Mouse (Mus musculus) forebrain, postnatal 0 days (tissue): ENCODE results near the gene Zfp768. TPM values are rescaled to one million over a fixed set of nuclear protein-coding genes. Genes with fewer than 3 reads are reported as not detected.
"Not testable (repeated sequence)": the region's sequence is repeated elsewhere in the genome, so short reads cannot be mapped to it uniquely, and the experiment has no call there.

Experiments
- ATAC-seq: fragments of 200-750 bp; cut with Nextera tagmentation; 2 replicates; pipeline ENCODE4 v1.8.0; 2017; ENCODE audit warnings: mild to moderate bottlenecking, moderate library complexity
- DNase-seq: peaks from one replicate; pipeline ENCODE4 v3.0.0-alpha.2; 2015
- H3K27ac ChIP-seq: fragments of 300-500 bp; sonication (generic); 2 replicates; pipeline ENCODE4 v1.5.1; 2014; ENCODE audit warnings: low read depth, mild to moderate bottlenecking, antibody characterized with exemption, low read length, moderate library complexity, mixed read lengths
- H3K27me3 ChIP-seq: fragments of 300-500 bp; sonication (generic); 2 replicates; pipeline ENCODE4 v1.6.1; 2014; ENCODE audit warnings: mild to moderate bottlenecking, low read length, mixed read lengths; ENCODE audit not compliant: insufficient read depth
- H3K36me3 ChIP-seq: fragments of 300-500 bp; sonication (generic); 2 replicates; pipeline ENCODE4 v1.6.1; 2014; ENCODE audit warnings: mild to moderate bottlenecking, moderate library complexity; ENCODE audit not compliant: insufficient read depth
- H3K4me1 ChIP-seq: fragments of 300-500 bp; sonication (generic); 2 replicates; pipeline ENCODE4 v1.6.1; 2014; ENCODE audit warnings: antibody characterized with exemption; ENCODE audit not compliant: insufficient read depth
- H3K4me2 ChIP-seq: fragments of 300-500 bp; sonication (generic); 2 replicates; pipeline ENCODE4 v1.6.1; 2014; ENCODE audit warnings: low read depth, mild to moderate bottlenecking, moderate library complexity
- H3K4me3 ChIP-seq: fragments of 300-500 bp; sonication (generic); 2 replicates; pipeline ENCODE4 v1.5.1; 2014; ENCODE audit warnings: low read depth, low read length, mixed read lengths
- H3K9ac ChIP-seq: fragments of 300-500 bp; sonication (generic); 2 replicates; pipeline ENCODE4 v1.6.1; 2014; ENCODE audit warnings: mild to moderate bottlenecking
- H3K9me3 ChIP-seq: fragments of 300-500 bp; sonication (generic); 2 replicates; pipeline ENCODE4 v1.6.1; 2016; ENCODE audit warnings: low read length
- CTCF ChIP-seq: sonication (generic); IDR thresholded peaks from 2 replicates; pipeline ENCODE4 v1.5.1; 2016; ENCODE audit warnings: antibody characterized with exemption, control low read depth, low read depth
- WGBS: fragments of 180-500 bp; shearing (Covaris S2); extraction: QIAGEN DNeasy Blood & Tissue Kit; methylation state at CpG from one replicate; pipeline ENCODE4 v1.1.7; 2014; 5-methylcytosine and 5-hydroxymethylcytosine counted together
- polyA plus RNA-seq: library from polyadenylated mRNA; unstranded; fragments of >200 nt; fragmentation: Nextera tagmentation; extraction: Ambion mirVana; gene quantifications from 2 replicates; pipeline ENCODE4 v1.2.1, GENCODE M21; 2015
- total RNA-seq: library from RNA; depleted of rRNA; stranded (reverse); fragments of >200 nt; gene quantifications from 2 replicates; pipeline ENCODE4 v1.2.3, GENCODE M21; 2014; rRNA removed

Gene Zfp768
- 29.5 and 31.7 TPM in 2 replicates for total RNA-seq
- polyA plus RNA-seq: 9.8 and 10.0 TPM in 2 replicates

- peak within 1 kb of the TSS; percentile 94 for H3K27ac ChIP-seq
- 0 out of 2 replicates have a peak, but pooled peaks cover 5% of the 10 kb centered on the region for H3K4me1 ChIP-seq
- H3K27me3 ChIP-seq: no peaks in the 10 kb centered on the region
- H3K36me3 ChIP-seq: peaks cover 15% of the 10 kb centered on the region
- H3K4me3 ChIP-seq: peak within 1 kb of the TSS; percentile 91
- WGBS: 3% methylated on average over 69 of the region's 76 CpGs
- peak within 1 kb of the TSS; percentile 62 for H3K4me2 ChIP-seq
- peak; percentile 94 for DNase-seq
- peak; percentile 94 for ATAC-seq
- H3K9ac ChIP-seq: peak within 1 kb of the TSS; percentile 93
- H3K9me3 ChIP-seq: no peaks in the 10 kb centered on the region
- TF ChIP-seq CTCF: no peak
Measured at GRCm38 (mm10) chr7:127345512-127346325, at the start of gene Zfp768. Zfp768 (minus strand) TSS chr7:127345589.

- no peak for TF ChIP-seq CTCF
- peaks cover 10% of the 10 kb centered on the region; the same call in 1 of the 2 replicates for H3K4me1 ChIP-seq
- H3K4me2 ChIP-seq: peak overlapping the region; percentile 80
- H3K27me3 ChIP-seq: no peaks in the 10 kb centered on the region
- DNase-seq: no peak
- H3K36me3 ChIP-seq: peaks cover 4% of the 10 kb centered on the region; the same call in 1 of the 2 replicates
- H3K4me3 ChIP-seq: peak overlapping the region; percentile 54
- 15% methylated on average over 7 of the region's 7 CpGs for WGBS
- no peak for ATAC-seq
- H3K27ac ChIP-seq: peak overlapping the region; percentile 83
- peak overlapping the region; percentile 87 for H3K9ac ChIP-seq
- no peaks in the 10 kb centered on the region for H3K9me3 ChIP-seq
Measured at GRCm38 (mm10) chr7:127393944-127394333, 48.5 kb upstream of the Zfp768 start.

DNA sequence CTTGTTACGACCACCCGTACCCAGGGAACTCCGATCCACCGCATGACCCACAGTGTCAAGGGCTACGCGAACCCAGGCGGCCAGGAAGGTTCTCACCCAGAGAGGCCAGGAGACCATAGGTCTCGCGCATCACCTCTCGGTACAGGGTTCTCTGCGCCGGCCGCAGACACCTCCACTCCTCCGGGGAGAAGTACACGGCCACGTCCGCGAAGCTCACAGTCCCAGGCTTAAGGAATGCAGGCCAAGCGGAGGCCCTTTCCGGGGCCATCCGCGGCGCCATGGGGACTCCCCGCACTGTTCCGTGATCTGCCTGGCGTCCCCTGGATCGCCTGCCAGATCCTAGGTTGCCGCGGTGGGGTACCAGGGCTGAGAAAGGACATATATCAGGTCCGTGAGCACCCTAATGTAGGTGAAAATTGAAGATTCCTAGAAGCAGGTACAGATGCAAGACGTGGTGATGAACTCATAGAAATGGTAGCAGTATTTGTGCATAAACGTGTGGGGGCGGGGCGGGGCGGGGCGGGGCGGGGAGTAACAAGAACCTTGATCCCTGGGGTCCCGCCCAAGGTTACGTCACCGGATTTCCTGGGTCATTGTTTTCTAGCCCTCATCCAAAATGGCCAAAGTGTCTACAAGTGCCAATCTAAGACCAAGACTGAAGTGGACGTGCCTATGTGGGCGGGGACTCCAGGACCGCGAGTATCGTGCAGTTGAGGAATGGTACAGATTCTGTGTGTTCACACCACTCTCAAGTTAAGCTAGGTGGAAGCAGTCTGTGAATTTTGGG is 48.0 kb upstream of the Zfp768 start, which contains the start of gene E430018J23Rik:
E430018J23Rik (minus strand) TSS at position 473 of the 787 bp plus-strand sequence.
- H3K27ac ChIP-seq: peak within 1 kb of the TSS; percentile 83
- peak; percentile 92 for ATAC-seq
- H3K4me2 ChIP-seq: peak within 1 kb of the TSS; percentile 80
- peak; percentile 96 for DNase-seq
- no peak for TF ChIP-seq CTCF
- 2% methylated on average over 45 of the region's 45 CpGs for WGBS
- H3K9me3 ChIP-seq: no peaks in the 10 kb centered on the region
- H3K4me3 ChIP-seq: peak within 1 kb of the TSS; percentile 54
- H3K27me3 ChIP-seq: no peaks in the 10 kb centered on the region
- H3K9ac ChIP-seq: peak within 1 kb of the TSS; percentile 87
- peaks cover 10% of the 10 kb centered on the region; the same call in 1 of the 2 replicates for H3K4me1 ChIP-seq
- H3K36me3 ChIP-seq: peaks cover 4% of the 10 kb centered on the region; the same call in 1 of the 2 replicates

GRCm38 (mm10) chr7:127392251-127392824 is 46.9 kb upstream of the Zfp768 start:
- no peak for TF ChIP-seq CTCF
- Histone ChIP-seq H3K4me1 (peaks cover 10% of the 10 kb centered on the region; the same call in 1 of the 2 replicates), H3K4me3 (peak overlapping the region; percentile 54; the same call in 1 of the 2 replicates), H3K27me3 (no peaks in the 10 kb centered on the region), H3K9ac (peak overlapping the region; percentile 87), H3K36me3 (peaks cover 4% of the 10 kb centered on the region; the same call in 1 of the 2 replicates), H3K9me3 (no peaks in the 10 kb centered on the region), H3K27ac (no peak overlapping the region), H3K4me2 (peak overlapping the region; percentile 80)
- ATAC-seq (no peak), DNase-seq (no peak)
- WGBS: 84% methylated on average over 8 of the region's 8 CpGs

- no peak for TF ChIP-seq CTCF
- no peaks in the 10 kb centered on the region for H3K27me3 ChIP-seq
- H3K4me3 ChIP-seq: no peak overlapping the region
- H3K4me2 ChIP-seq: no peak overlapping the region
- ATAC-seq (no peak), DNase-seq (no peak)
- H3K36me3 ChIP-seq: peaks cover 4% of the 10 kb centered on the region; the same call in 1 of the 2 replicates
- H3K9ac ChIP-seq: no peak overlapping the region
- peaks cover 10% of the 10 kb centered on the region; the same call in 1 of the 2 replicates for H3K4me1 ChIP-seq
- WGBS: 96% methylated on average over 16 of the region's 16 CpGs
- no peaks in the 10 kb centered on the region for H3K9me3 ChIP-seq
- no peak overlapping the region for H3K27ac ChIP-seq
Measured at GRCm38 (mm10) chr7:127391538-127391937, 46.1 kb upstream of the Zfp768 start.

- Histone ChIP-seq H3K27ac (no peak overlapping the region), H3K4me1 (peaks cover 10% of the 10 kb centered on the region; the same call in 1 of the 2 replicates), H3K9me3 (no peaks in the 10 kb centered on the region), H3K9ac (no peak overlapping the region), H3K36me3 (peaks cover 4% of the 10 kb centered on the region; the same call in 1 of the 2 replicates), H3K4me2 (no peak overlapping the region), H3K27me3 (no peaks in the 10 kb centered on the region), H3K4me3 (no peak overlapping the region)
- 66% methylated on average over 7 of the region's 7 CpGs for WGBS
- TF ChIP-seq CTCF: no peak
- no peak for ATAC-seq
- DNase-seq: no peak
Measured at GRCm38 (mm10) chr7:127390306-127390705, 44.9 kb upstream of the Zfp768 start.

DNA sequence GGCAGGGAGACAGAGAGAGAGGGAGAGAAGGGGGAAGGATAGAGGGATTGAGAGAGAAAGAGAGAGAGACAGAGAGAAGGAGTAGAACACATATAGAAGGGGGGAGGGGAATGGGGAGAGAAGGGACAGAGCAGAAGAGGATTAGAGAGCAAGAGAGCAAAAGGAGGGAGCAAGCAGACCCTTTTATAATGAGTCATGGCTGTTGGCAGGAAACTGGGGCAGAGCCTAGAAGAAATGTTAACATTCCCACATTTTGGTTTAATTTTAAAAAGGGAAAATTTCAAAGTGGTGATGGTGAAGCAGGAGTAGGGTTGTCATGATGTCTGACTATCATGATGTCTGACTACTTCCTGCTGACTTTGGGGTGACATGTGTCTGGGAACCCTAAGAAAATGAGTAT is 42.8 kb upstream of the Zfp768 start:
- not testable (repeated sequence) for H3K36me3 ChIP-seq, DNase-seq, H3K9me3 ChIP-seq, H3K27ac ChIP-seq, H3K4me3 ChIP-seq, H3K9ac ChIP-seq, H3K27me3 ChIP-seq, H3K4me2 ChIP-seq, ATAC-seq, H3K4me1 ChIP-seq
